Mouse (Mus musculus) kidney, adult 2 months (tissue): ENCODE data around the gene Zfp292. TPM values are rescaled to one million over a fixed set of nuclear protein-coding genes. Genes with fewer than 3 reads are reported as not detected.

Experiments
- DNase-seq: peaks from one replicate; pipeline ENCODE4 v3.0.0; 2021
- H3K27ac ChIP-seq: fragments of 200-500 bp; 2 replicates; pipeline ENCODE4 v1.5.1; 2012; ENCODE audit warnings: low read depth, low read length, control low read depth, inconsistent platforms; ENCODE audit not compliant: insufficient read depth
- H3K27me3 ChIP-seq: fragments of 200-500 bp; replicated peaks from 2 replicates; pipeline ENCODE4 v1.6.1; 2012; ENCODE audit warnings: mild to moderate bottlenecking, moderate library complexity, low read length, inconsistent platforms; ENCODE audit not compliant: control insufficient read depth, insufficient read depth
- H3K36me3 ChIP-seq: fragments of 200-500 bp; 2 replicates; pipeline ENCODE4 v1.6.1; 2012; ENCODE audit warnings: mild to moderate bottlenecking, moderate library complexity, low read length, inconsistent platforms; ENCODE audit not compliant: control insufficient read depth, insufficient read depth
- H3K4me1 ChIP-seq: fragments of 200-500 bp; 2 replicates; pipeline ENCODE4 v1.6.1; 2011; ENCODE audit warnings: low read length; ENCODE audit not compliant: control insufficient read depth, insufficient read depth
- H3K4me3 ChIP-seq: fragments of 200-500 bp; 2 replicates; pipeline ENCODE4 v1.5.1; 2011; ENCODE audit warnings: mild to moderate bottlenecking, low read depth, low read length, control low read depth; ENCODE audit not compliant: insufficient read depth
- CTCF ChIP-seq: fragments of 200-500 bp; conservative IDR thresholded peaks from 2 replicates; pipeline ENCODE4 v1.5.1; 2011; ENCODE audit warnings: low read depth, mild to moderate bottlenecking, control low read depth, low read length, moderate library complexity, mixed read lengths; ENCODE audit not compliant: insufficient read depth, insufficient read length
- POLR2A ChIP-seq: fragments of 200-500 bp; IDR thresholded peaks from one replicate; pipeline ENCODE4 v1.6.1; 2011; ENCODE audit warnings: low read depth, low read length, control low read depth
- WGBS: fragments of 180-500 bp; shearing (Covaris S2); methylation state at CpG from one replicate; pipeline ENCODE4 v1.1.7; 2018; 5-methylcytosine and 5-hydroxymethylcytosine counted together
- polyA plus RNA-seq: library from polyadenylated mRNA; depleted of rRNA; stranded (reverse); fragments of >200 nt; gene quantifications from 2 replicates; pipeline ENCODE4 v1.2.3, GENCODE M21; 2012; rRNA removed

Zfp292 gene
- polyA plus RNA-seq, 1 experiment: 1.9 TPM

GRCm38 (mm10) chr4:34771652-34772371 lies 110.9 kb downstream of the Zfp292 start:
- WGBS: 39% methylated on average over 8 of the region's 8 CpGs
- Histone ChIP-seq H3K4me3 (no peak overlapping the region), H3K27ac (no peak overlapping the region), H3K4me1 (no peaks in the 10 kb centered on the region), H3K27me3 (no peaks in the 10 kb centered on the region), H3K36me3 (peaks cover 2% of the 10 kb centered on the region)
- no peak for TF ChIP-seq POLR2A
- no peak for TF ChIP-seq CTCF
- DNase-seq: no peak

GRCm38 (mm10) chr4:34756163-34756562 lies 126.6 kb downstream of the Zfp292 start, which contains the start of gene Gm136:
Gene Gm136 (minus strand): TSS chr4:34756263.
- H3K36me3 ChIP-seq: no peaks in the 10 kb centered on the region
- no peak for DNase-seq
- WGBS: 71% methylated on average over 1 of the region's 1 CpGs
- no peak within 1 kb of the TSS for H3K4me3 ChIP-seq
- H3K4me1 ChIP-seq: no peaks in the 10 kb centered on the region
- TF ChIP-seq CTCF (no peak), POLR2A (no peak)
- no peak within 1 kb of the TSS for H3K27ac ChIP-seq
- no peaks in the 10 kb centered on the region for H3K27me3 ChIP-seq

Other genes starting within 250 kb of the Zfp292 start
- 16.9 and 22.1 TPM in 2 replicates for gene Slc35a1, start 195.5 kb downstream of the Zfp292 start, polyA plus RNA-seq
- 0.17 and 0.20 TPM in 2 replicates for gene Cfap206, start 152.8 kb downstream of the Zfp292 start, polyA plus RNA-seq
- gene Gm136, start 126.7 kb downstream of the Zfp292 start, polyA plus RNA-seq: not detected in 2 replicates
- 8.5 and 13.2 TPM in 2 replicates for gene Smim8, start 104.5 kb downstream of the Zfp292 start, polyA plus RNA-seq
- not detected in 2 replicates for gene Cga, start 10.8 kb upstream of the Zfp292 start, polyA plus RNA-seq